Mouse (Mus musculus) heart, adult 2 months (tissue): ENCODE measurements around the gene Dnajc28.

Experiments used
- CTCF ChIP-seq: fragments of 200-600 bp; IDR thresholded peaks from 2 replicates; pipeline ENCODE4 v1.8.1; 2022; ENCODE audit warnings: antibody characterized with exemption, mild to moderate bottlenecking, moderate library complexity
- POLR2A ChIP-seq: fragments of 200-500 bp; IDR thresholded peaks from 2 replicates; pipeline ENCODE4 v1.6.1; 2011; ENCODE audit warnings: mild to moderate bottlenecking, low read depth, low read length, control low read depth; ENCODE audit not compliant: insufficient read depth

DNA sequence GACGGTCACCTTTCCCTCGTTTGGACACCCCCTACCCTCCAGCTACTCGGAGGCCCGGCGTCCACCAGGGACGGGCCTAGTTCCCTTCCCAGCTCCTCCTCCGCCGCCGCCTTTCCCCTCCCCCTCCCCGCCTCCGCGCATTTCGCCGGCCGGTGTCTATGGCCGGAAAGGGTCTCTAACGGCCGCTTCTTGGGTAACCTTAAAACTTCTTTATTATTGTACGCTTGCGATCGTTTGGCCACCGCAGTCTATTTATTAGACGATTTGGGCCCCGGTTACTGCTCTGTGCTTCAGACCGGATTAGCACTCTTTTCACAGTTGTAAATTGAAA, 29.4 kb upstream of the Dnajc28 start:
- no peak for TF ChIP-seq CTCF
- TF ChIP-seq POLR2A, result no peak
